Comparison of ENCODE assay signal across 8 mouse cellular contexts in genomic region chr10:11280235-11280577, GRCm38 (mm10). TPM values are rescaled to one million over a fixed set of nuclear protein-coding genes. Genes with fewer than 3 reads are reported as not detected.
A peak's percentile ranks its signal among the peaks of the same experiment; 100 is the strongest.
DNase-seq lines count a peak whose midpoint lies in the region; ATAC-seq and TF ChIP-seq lines count a peak whose summit lies in the region.

No protein-coding gene starts in this region.

- H3ac ChIP-seq in C2C12 (ENCODE audit: control insufficient read depth, insufficient read length, low read depth) = peak overlapping the region; percentile 64

- 4% methylated on average over 6 of the region's 6 CpGs for whole genome bisulfite sequencing in forebrain, embryonic 13.5 days
- 9% methylated on average over 6 of the region's 6 CpGs for WGBS in liver, embryonic 13.5 days (ENCODE audit: insufficient replicate concordance)

- peak overlapping the region; percentile 87 for H3K9ac ChIP-seq in forebrain, embryonic 13.5 days
- peak overlapping the region; percentile 100 for H3K9ac ChIP-seq in liver, embryonic 13.5 days

- peaks cover 39% of the 10 kb centered on the region for H3K79me2 ChIP-seq in C2C12 (ENCODE audit: control insufficient read depth, insufficient read depth)

- 0 out of 2 replicates have a peak, but pooled peaks cover 4% of the 10 kb centered on the region for H3K9me3 ChIP-seq in forebrain, embryonic 13.5 days (replicated peaks)
- no peaks in the 10 kb centered on the region for H3K9me3 ChIP-seq in liver, embryonic 13.5 days (replicated peaks)

- ATAC-seq in forebrain, embryonic 13.5 days = no peak; the same call in 1 of the 2 replicates
- ATAC-seq in liver, embryonic 13.5 days (ENCODE audit: low read depth) = no peak

- no peak for TF ChIP-seq CTCF in C2C12 (IDR thresholded peaks at IDR 0.05; ENCODE audit: control insufficient read depth, insufficient read depth, insufficient read length)

- H3K27ac ChIP-seq in forebrain, embryonic 13.5 days = peak overlapping the region; percentile 97
- H3K27ac ChIP-seq in liver, embryonic 13.5 days = peak overlapping the region; percentile 98

- H3K4me2 ChIP-seq in forebrain, embryonic 13.5 days = peak overlapping the region; percentile 82
- H3K4me2 ChIP-seq in liver, embryonic 13.5 days = peak overlapping the region; percentile 99

- peaks cover 12% of the 10 kb centered on the region for H3K4me1 ChIP-seq in forebrain, embryonic 13.5 days
- peaks cover 24% of the 10 kb centered on the region for H3K4me1 ChIP-seq in liver, embryonic 13.5 days (replicated peaks)

- peak; percentile 12 for DNase-seq in embryo, embryonic 9.5 days (ENCODE audit: extremely low spot score)
- DNase-seq in embryo, embryonic 11 days = no peak
- DNase-seq in liver, embryonic 13.5 days = no peak
- no peak for DNase-seq in urinary bladder, postnatal 25 days (ENCODE audit: low spot score)
- DNase-seq in thymus, postnatal 0 days (ENCODE audit: low spot score) = no peak
- DNase-seq in spleen, adult 18-20 months = no peak

- H3K27me3 ChIP-seq in C2C12 (ENCODE audit: control insufficient read depth, insufficient read depth, insufficient read length) = no peaks in the 10 kb centered on the region
- H3K27me3 ChIP-seq in forebrain, embryonic 13.5 days = no peaks in the 10 kb centered on the region
- no peaks in the 10 kb centered on the region for H3K27me3 ChIP-seq in liver, embryonic 13.5 days

- H3K36me3 ChIP-seq in C2C12 (ENCODE audit: control insufficient read depth, insufficient read depth) = peaks cover 5% of the 10 kb centered on the region
- H3K36me3 ChIP-seq in forebrain, embryonic 13.5 days (ENCODE audit: poor library complexity, severe bottlenecking) = no peaks in the 10 kb centered on the region
- peaks cover 4% of the 10 kb centered on the region for H3K36me3 ChIP-seq in liver, embryonic 13.5 days

- peaks cover 37% of the 10 kb centered on the region for H3K79me3 ChIP-seq in C2C12 (ENCODE audit: low read depth)

- H3K4me3 ChIP-seq in C2C12 (ENCODE audit: insufficient read depth, poor library complexity, severe bottlenecking) = peak overlapping the region; percentile 65
- H3K4me3 ChIP-seq in forebrain, embryonic 13.5 days = peak overlapping the region; percentile 95
- peak overlapping the region; percentile 99 for H3K4me3 ChIP-seq in liver, embryonic 13.5 days (replicated peaks)

TF ChIP-seq in C2C12, 6 proteins besides CTCF, POLR2A, EP300 and RAD21:
- TF ChIP-seq FOSL1 (IDR thresholded peaks at IDR 0.05; ENCODE audit: insufficient read depth, low read length, poor library complexity, severe bottlenecking) (no peak), MYOD1 (IDR thresholded peaks at IDR 0.05; ENCODE audit: control insufficient read depth, insufficient read length, low read depth) (no peak), MYOG (IDR thresholded peaks at IDR 0.05; ENCODE audit: control insufficient read depth, extremely low read depth, insufficient read length) (no peak), MAX (IDR thresholded peaks at IDR 0.05) (no peak)

RNA-seq across cellular contexts. Expression of gene Fbxo30, which starts 0.9 kb away (rescaled TPM):
- polyA plus RNA-seq in C2C12 (2012; fragmentation: generic; extraction: Trizol) = 5.4 TPM
- 30.7 and 33.4 TPM in 2 replicates for polyA plus RNA-seq in forebrain, embryonic 13.5 days (2015; fragmentation: Nextera tagmentation; extraction: Ambion mirVana)
- polyA plus RNA-seq in liver, embryonic 13.5 days (2015; fragmentation: Nextera tagmentation; extraction: Ambion mirVana) = 48.2 and 59.6 TPM in 2 replicates
- polyA plus RNA-seq in thymus, postnatal 0 days (2015; fragmentation: Nextera tagmentation; extraction: Ambion mirVana) = 7.2 and 9.0 TPM in 2 replicates
